Mouse (Mus musculus) ES-Bruce4 (cell line): ENCODE results near the gene Btn1a1.

Experiments
- CTCF ChIP-seq: IDR thresholded peaks from one replicate; pipeline ENCODE4 v1.8.1; 2011; ENCODE audit warnings: low read depth, low read length
- EP300 ChIP-seq: IDR thresholded peaks from 2 replicates; pipeline ENCODE4 v1.6.1; 2011; ENCODE audit warnings: low read depth, low read length; ENCODE audit not compliant: insufficient read depth
- POLR2A ChIP-seq: IDR thresholded peaks from one replicate; pipeline ENCODE4 v1.8.1; 2011; ENCODE audit warnings: low read length; ENCODE audit not compliant: insufficient read depth

DNA sequence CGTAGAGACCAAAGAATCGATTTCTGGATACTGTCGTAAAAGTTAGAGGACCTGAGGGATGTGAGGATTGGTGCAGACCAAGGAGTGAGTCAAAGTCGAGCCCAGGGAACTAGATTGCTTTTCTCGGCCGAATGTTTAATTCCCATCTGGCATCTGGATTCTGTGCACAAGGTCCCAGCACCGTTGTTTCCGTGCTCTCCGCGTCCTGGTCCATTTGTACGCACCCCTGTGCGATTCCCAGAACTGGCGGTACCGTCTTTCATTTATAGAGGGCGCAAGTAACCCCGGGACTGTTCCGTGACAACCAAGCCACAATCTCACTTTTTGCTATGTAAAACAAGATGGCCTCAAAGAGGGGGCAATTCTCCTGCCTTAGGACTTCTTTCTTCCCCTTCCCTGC, 35.0 kb downstream of the Btn1a1 start:
- TF ChIP-seq CTCF (peak; percentile 34), POLR2A (peak; percentile 29), EP300 (no peak)
